Mouse (Mus musculus): ENCODE measurements around the gene Gm498. TPM values are rescaled to one million over a fixed set of nuclear protein-coding genes. Genes with fewer than 3 reads are reported as not detected.

Gene Gm498
- total RNA-seq, 2 experiments from 2014 or later = not detected

DNA sequence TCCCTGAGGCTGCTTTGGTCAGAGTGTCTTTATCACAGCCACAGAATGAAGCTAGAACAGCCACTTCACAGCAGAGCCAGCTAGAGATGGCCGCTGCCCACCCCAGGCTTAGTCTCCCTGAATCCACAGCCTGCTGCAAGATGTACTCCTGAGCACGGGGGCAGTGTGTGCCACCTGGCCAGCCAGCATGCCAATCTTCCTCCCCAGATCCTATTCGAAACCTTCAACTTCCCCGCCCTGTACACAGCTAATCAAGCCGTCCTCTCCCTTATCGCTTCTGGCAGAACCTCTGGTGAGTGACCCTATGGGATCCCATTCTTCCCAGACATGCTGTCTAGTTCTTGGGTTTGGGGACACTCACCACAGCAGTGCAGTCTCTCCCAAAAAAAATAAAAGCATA lies 17.1 kb downstream of the Gm498 start:
- ATAC-seq (replicated peaks; ENCODE audit: low FRiP score, poor library complexity, severe bottlenecking) = peak; percentile 37; the same call in 1 of the 2 replicates

DNA sequence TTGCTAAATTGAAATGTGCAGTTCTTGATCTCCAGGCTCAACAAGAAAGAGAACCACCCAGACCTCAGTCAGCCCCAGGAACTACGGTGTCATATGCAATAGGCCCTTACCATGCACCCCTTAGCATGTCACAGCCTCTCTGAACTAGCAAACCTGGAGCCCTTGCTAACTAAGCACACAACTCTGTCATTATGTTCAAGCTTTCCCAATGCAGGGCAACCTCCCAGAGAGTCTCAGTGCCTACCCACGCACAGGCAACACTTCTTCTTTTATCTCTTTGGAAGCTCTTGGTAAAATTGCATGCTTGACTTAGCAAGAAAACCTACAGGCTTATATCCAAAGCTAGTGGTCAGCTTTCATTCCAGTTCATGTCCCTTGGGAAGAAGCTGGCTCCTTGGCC lies 24.5 kb downstream of the Gm498 start:
- no peak for ATAC-seq (replicated peaks; ENCODE audit: low FRiP score, poor library complexity, severe bottlenecking)

DNA sequence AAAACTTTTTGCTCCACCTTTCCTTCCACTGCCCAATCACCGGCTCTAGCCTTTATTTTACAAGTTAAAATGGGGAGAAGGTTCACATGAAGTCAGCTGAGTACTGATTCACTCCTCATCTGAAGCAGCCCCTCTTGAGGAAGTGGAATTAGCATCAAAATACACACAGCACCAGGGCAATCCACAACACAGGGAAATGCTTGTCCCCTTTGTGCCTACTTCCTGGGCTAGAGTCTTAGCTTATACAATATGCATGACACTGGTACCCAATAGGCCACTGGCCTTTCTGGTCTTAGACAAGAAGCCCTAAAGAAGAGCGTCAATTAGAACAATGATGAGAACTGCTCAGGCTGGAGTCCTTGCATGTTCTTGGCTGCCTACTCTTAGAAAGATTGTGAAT lies 25.7 kb downstream of the Gm498 start:
- no peak for ATAC-seq (replicated peaks; ENCODE audit: low FRiP score, poor library complexity, severe bottlenecking)

GRCm38 (mm10) chr7:143900667-143901066 lies 34.0 kb downstream of the Gm498 start:
- ATAC-seq (replicated peaks; ENCODE audit: low FRiP score, poor library complexity, severe bottlenecking) = no peak

DNA sequence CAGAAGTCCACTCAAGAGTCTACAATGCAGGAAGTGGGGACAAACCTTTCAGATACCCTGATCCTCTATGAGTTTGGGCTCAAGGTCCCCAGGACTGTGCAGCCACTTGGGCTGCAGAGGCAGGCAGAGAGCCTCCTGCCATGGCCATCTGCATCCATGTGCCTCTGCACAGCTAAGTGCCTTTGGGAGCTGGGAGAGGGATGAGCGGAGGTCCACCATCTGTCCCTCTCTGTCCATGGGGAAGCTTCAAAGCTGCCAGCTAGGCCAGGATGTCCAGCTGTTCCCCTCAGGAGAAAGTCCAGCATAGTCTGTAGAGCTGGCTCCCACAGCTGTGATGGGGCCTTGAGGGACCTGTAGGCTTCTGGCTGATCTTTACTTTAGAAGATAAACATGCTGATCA lies 38.5 kb downstream of the Gm498 start:
- ATAC-seq (replicated peaks; ENCODE audit: low FRiP score, poor library complexity, severe bottlenecking) = no peak

DNA sequence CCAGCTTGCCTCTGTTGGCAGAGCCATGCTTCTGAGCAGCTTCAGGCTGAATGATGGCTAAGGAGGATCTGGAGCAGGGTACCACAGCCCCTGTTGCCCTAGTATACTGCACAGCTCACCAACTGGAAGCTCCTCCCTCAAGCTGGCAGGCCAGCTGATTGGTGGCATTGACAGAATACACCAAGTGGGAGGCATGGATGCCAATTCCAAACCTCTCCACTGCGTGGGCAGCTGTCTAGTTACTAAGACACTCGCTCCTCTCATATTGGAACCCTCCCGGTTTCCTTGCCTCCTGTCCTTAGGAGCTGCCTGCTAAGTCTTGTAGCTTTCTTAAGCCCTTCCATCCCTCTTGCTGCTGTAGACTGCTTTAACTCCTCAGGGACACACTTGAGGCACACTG lies 39.0 kb downstream of the Gm498 start:
- ATAC-seq (replicated peaks; ENCODE audit: low FRiP score, poor library complexity, severe bottlenecking) = no peak

DNA sequence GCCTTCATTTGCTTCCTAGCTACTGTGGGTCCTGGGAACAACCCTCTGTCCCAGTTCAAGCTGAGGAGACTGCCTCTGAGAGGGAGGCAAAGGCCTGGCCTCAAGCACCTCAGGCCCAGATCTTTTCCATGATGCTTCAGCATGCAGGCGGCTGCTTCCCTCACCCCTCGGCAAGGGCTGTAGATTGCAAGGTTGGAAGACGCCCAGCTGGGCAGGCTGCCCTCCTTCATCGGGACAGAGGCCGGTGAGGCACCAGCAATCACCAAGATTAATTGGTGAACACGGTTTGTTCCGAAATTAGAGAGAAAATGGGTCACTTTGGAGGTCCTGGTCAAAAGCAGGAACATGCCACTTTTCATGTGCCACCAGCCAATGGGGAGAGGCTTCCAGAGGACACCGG lies 47.0 kb downstream of the Gm498 start:
- no peak for ATAC-seq (replicated peaks; ENCODE audit: low FRiP score, poor library complexity, severe bottlenecking)

DNA sequence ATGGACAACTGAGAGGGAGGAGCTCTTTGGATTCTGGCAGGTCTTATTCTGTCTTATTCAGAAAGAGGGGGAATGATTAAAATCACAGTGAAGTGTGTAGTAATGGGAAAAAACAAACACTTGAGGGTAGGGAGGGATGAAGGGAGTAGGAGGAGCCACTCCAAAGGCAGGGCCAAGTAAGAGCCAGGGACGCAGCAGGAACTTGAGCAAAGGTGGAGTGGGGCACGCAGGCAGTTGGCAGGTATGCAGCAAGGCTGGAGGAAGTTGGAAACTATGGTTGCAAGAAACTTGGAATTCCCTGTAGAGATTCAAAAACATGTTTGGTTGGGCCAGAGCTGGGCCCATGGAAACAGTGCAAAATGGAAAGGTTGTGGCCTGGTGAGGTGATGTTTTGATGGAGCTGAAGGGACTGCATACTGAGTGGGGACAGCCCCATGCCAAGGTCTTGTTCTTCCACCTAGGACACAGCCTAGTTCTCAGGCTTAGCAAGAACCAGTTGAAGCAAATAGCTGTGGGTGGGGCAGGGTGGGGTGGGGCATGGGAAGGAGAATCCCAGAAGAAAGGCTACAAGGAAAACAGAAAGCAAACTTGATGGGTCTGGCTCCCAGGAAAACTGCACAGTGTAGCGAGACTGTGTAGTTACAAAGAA lies 52.5 kb downstream of the Gm498 start:
- ATAC-seq (replicated peaks; ENCODE audit: low FRiP score, poor library complexity, severe bottlenecking) = no peak

DNA sequence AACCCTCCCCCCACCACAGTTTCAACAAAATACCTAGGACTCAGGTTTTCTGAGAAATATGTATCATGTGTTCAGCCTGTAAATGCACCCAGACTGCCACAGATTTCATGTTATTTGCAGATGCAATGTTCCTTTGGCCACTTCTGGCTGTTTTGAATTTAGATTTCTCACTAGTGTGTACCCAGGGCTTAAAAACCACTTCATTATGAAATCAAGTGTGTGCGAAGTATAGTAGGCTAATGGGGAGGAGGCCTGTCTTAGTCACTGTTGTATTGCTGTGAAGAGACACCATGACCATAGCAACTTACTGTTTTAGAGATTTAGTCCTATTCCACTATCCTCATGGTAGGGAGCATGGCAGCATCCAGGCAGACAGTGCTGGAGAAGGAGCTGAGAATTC lies 63.3 kb downstream of the Gm498 start:
- ATAC-seq (replicated peaks; ENCODE audit: low FRiP score, poor library complexity, severe bottlenecking) = no peak

DNA sequence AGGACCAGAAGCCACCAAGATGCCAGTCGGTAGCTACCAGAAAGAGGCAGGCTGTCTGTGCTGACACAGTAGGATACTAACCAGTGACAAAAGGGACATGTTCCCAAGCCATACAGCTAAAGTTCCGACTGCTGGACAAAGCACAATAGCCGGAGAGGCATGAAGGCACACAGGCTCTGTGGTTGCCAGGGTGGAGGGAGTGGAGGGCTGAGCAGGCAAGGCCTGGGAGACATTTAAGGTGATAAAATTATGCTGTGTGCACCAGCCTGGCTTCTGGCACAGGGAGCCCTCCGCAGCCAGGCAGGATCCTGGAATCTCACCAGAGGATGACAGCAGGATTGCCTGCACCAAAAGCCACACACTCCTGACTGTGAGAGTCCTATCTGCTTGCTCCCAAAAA lies 72.0 kb downstream of the Gm498 start:
- no peak for ATAC-seq (replicated peaks; ENCODE audit: low FRiP score, poor library complexity, severe bottlenecking)

GRCm38 (mm10) chr7:143939476-143939875 lies 72.8 kb downstream of the Gm498 start:
- ATAC-seq (replicated peaks; ENCODE audit: low FRiP score, poor library complexity, severe bottlenecking) = no peak

- ATAC-seq (replicated peaks; ENCODE audit: low FRiP score, poor library complexity, severe bottlenecking) = no peak
Measured at GRCm38 (mm10) chr7:143942941-143943691, 76.5 kb downstream of the Gm498 start.

- ATAC-seq (replicated peaks; ENCODE audit: low FRiP score, poor library complexity, severe bottlenecking) = no peak
Measured at GRCm38 (mm10) chr7:143944421-143944980, 77.9 kb downstream of the Gm498 start.

Other genes with a start within 250 kb of the Gm498 start
- gene Tnfrsf26, start 238.1 kb upstream of the Gm498 start, total RNA-seq (2015; ENCODE audit: low replicate concordance) = 5.0 and 5.9 TPM in 2 replicates
- gene Tnfrsf26, start 238.1 kb upstream of the Gm498 start, total RNA-seq (2017; ENCODE audit: low replicate concordance) = 0.51 and 1.7 TPM in 2 replicates
- 1.7 and 16.6 TPM in 2 replicates for gene Tnfrsf22, start 217.2 kb upstream of the Gm498 start, total RNA-seq (2015; ENCODE audit: low replicate concordance)
- gene Tnfrsf22, start 217.2 kb upstream of the Gm498 start, total RNA-seq (2017; ENCODE audit: low replicate concordance) = not detected in 2 replicates
- 2.5 TPM in 1 of 2 replicates, not detected in the other for gene Tnfrsf23, start 181.0 kb upstream of the Gm498 start, total RNA-seq (2015; ENCODE audit: low replicate concordance)
- 0.30 TPM in 1 of 2 replicates, not detected in the other for gene Tnfrsf23, start 181.0 kb upstream of the Gm498 start, total RNA-seq (2017; ENCODE audit: low replicate concordance)
- gene Osbpl5, start 109.9 kb upstream of the Gm498 start, total RNA-seq (2015; ENCODE audit: low replicate concordance) = 2.1 TPM in 1 of 2 replicates, not detected in the other
- gene Osbpl5, start 109.9 kb upstream of the Gm498 start, total RNA-seq (2017; ENCODE audit: low replicate concordance) = 0.68 and 2.1 TPM in 2 replicates
- gene Mrgprg, start 99.8 kb upstream of the Gm498 start, total RNA-seq (2015; ENCODE audit: low replicate concordance) = not detected in 2 replicates
- not detected in 2 replicates for gene Mrgprg, start 99.8 kb upstream of the Gm498 start, total RNA-seq (2017; ENCODE audit: low replicate concordance)
- 0.36 TPM in 1 of 2 replicates, not detected in the other for gene Mrgpre, start 82.3 kb upstream of the Gm498 start, total RNA-seq (2015; ENCODE audit: low replicate concordance)
- gene Mrgpre, start 82.3 kb upstream of the Gm498 start, total RNA-seq (2017; ENCODE audit: low replicate concordance) = 0.38 TPM in 1 of 2 replicates, not detected in the other
- 1.8 TPM in 1 of 2 replicates, not detected in the other for gene Nadsyn1, start 44.0 kb upstream of the Gm498 start, total RNA-seq (2015; ENCODE audit: low replicate concordance)
- 6.6 and 11.2 TPM in 2 replicates for gene Nadsyn1, start 44.0 kb upstream of the Gm498 start, total RNA-seq (2017; ENCODE audit: low replicate concordance)
- gene Dhcr7, start 43.7 kb upstream of the Gm498 start, total RNA-seq (2015; ENCODE audit: low replicate concordance) = 7.9 and 12.2 TPM in 2 replicates
- gene Dhcr7, start 43.7 kb upstream of the Gm498 start, total RNA-seq (2017; ENCODE audit: low replicate concordance) = 1.0 and 1.8 TPM in 2 replicates
- gene Shank2, start 135.1 kb downstream of the Gm498 start, total RNA-seq (2015; ENCODE audit: low replicate concordance) = 1.3 TPM in 1 of 2 replicates, not detected in the other
- 0.26 TPM in 1 of 2 replicates, not detected in the other for gene Shank2, start 135.1 kb downstream of the Gm498 start, total RNA-seq (2017; ENCODE audit: low replicate concordance)